ENCODE assay signal across 22 mouse cellular contexts in genomic region chr19:44193906-44194305, GRCm38 (mm10). TPM values are rescaled to one million over a fixed set of nuclear protein-coding genes. Genes with fewer than 3 reads are reported as not detected.
DNase-seq lines count a peak whose midpoint lies in the region; ATAC-seq and TF ChIP-seq lines count a peak whose summit lies in the region.
"Had no signal": no experiment of that assay in that cellular context is flagged by ENCODE, and none has a peak within 500 bp of the region (broad histone marks: within the 10 kb centered on the region; RNA-seq: fewer than 3 reads in every experiment).

No protein-coding gene starts in this region.

- no peak for TF ChIP-seq CTCF in lung, postnatal 0 days (IDR thresholded peaks at IDR 0.05)

- WGBS in heart, embryonic 10.5 days, result 77% methylated on average over 7 of the region's 7 CpGs
- WGBS in lung, postnatal 0 days, result 42% methylated on average over 7 of the region's 7 CpGs

- no peak overlapping the region for H3K4me2 ChIP-seq in lung, postnatal 0 days (replicated peaks; ENCODE audit: low read depth, low read length)
- H3K4me2 ChIP-seq: embryonic facial prominence, embryonic 13.5 days; hindbrain, embryonic 15.5 days had no signal

- no peaks in the 10 kb centered on the region for H3K9me3 ChIP-seq in heart, embryonic 10.5 days
- no peaks in the 10 kb centered on the region for H3K9me3 ChIP-seq in megakaryocyte, embryonic 14.5 days
- H3K9me3 ChIP-seq in lung, postnatal 0 days (ENCODE audit: low read length), result no peaks in the 10 kb centered on the region
- H3K9me3 ChIP-seq: embryonic facial prominence, embryonic 13.5 days; forebrain, embryonic 10.5 days; hindbrain, embryonic 15.5 days had no signal

- peak; percentile 77 for TF ChIP-seq EP300 in lung, postnatal 0 days (IDR thresholded peaks at IDR 0.05)

- H3K4me1 ChIP-seq in heart, embryonic 10.5 days, result no peaks in the 10 kb centered on the region
- peaks cover 87% of the 10 kb centered on the region for H3K4me1 ChIP-seq in megakaryocyte, embryonic 14.5 days
- H3K4me1 ChIP-seq in lung, postnatal 0 days (ENCODE audit: insufficient read depth, low read depth, low read length), result no peaks in the 10 kb centered on the region
- H3K4me1 ChIP-seq: embryonic facial prominence, embryonic 13.5 days; hindbrain, embryonic 15.5 days had no signal

- no peak for ATAC-seq in megakaryocyte, adult 5-6 weeks (ENCODE audit: poor library complexity, severe bottlenecking)
- ATAC-seq in lung, postnatal 0 days, result peak; percentile 94
- ATAC-seq: CD4-positive, CD25-positive, alpha-beta regulatory T cell, adult 4 months had no signal

- DNase-seq in heart, adult 8-10 months (ENCODE audit: low spot score), result peak; percentile 5
- no peak for DNase-seq in heart, embryonic 10.5 days (ENCODE audit: low spot score)
- peak; percentile 87 for DNase-seq in lung, postnatal 0 days (ENCODE audit: low spot score)
- no peak for DNase-seq in frontal cortex, adult 2 months (ENCODE audit: extremely low spot score in 1 of 2, low spot score in 1 of 2)
- no peak for DNase-seq in right cerebral cortex, postnatal 10 days (ENCODE audit: low spot score in 2 of 2)
- DNase-seq: adrenal gland, postnatal 10 days; cerebellum, adult 11 months; gastrocnemius, postnatal 25 days; midbrain, embryonic 14.5 days; right cerebral cortex, postnatal 25 days had no signal

- no peak overlapping the region for H3K9ac ChIP-seq in lung, postnatal 0 days (replicated peaks; ENCODE audit: low read depth)
- H3K9ac ChIP-seq: embryonic facial prominence, embryonic 13.5 days; hindbrain, embryonic 15.5 days had no signal

- H3K4me3 ChIP-seq in heart, embryonic 10.5 days, result no peak overlapping the region
- peak overlapping the region; percentile 8 for H3K4me3 ChIP-seq in megakaryocyte, embryonic 14.5 days (replicated peaks)
- H3K4me3 ChIP-seq in lung, postnatal 0 days (ENCODE audit: low read depth, low read length), result no peak overlapping the region
- H3K4me3 ChIP-seq: embryonic facial prominence, embryonic 13.5 days; forebrain, embryonic 10.5 days; hindbrain, embryonic 15.5 days had no signal

- H3K36me3 ChIP-seq in heart, embryonic 10.5 days, result no peaks in the 10 kb centered on the region
- H3K36me3 ChIP-seq in megakaryocyte, embryonic 14.5 days (replicated peaks; ENCODE audit: low read length), result no peaks in the 10 kb centered on the region
- no peaks in the 10 kb centered on the region for H3K36me3 ChIP-seq in lung, postnatal 0 days (ENCODE audit: insufficient read depth, low read length)
- H3K36me3 ChIP-seq: embryonic facial prominence, embryonic 13.5 days; forebrain, embryonic 10.5 days; hindbrain, embryonic 15.5 days had no signal

- H3K27ac ChIP-seq in heart, embryonic 10.5 days, result no peak overlapping the region
- no peak overlapping the region; the same call in 1 of the 2 replicates for H3K27ac ChIP-seq in lung, postnatal 0 days (ENCODE audit: low read length)
- H3K27ac ChIP-seq: embryonic facial prominence, embryonic 13.5 days; forebrain, embryonic 10.5 days; hindbrain, embryonic 15.5 days; macrophage had no signal

- peaks cover 14% of the 10 kb centered on the region; the same call in 1 of the 2 replicates for H3K27me3 ChIP-seq in heart, embryonic 10.5 days (ENCODE audit: insufficient read depth, poor library complexity, severe bottlenecking)
- H3K27me3 ChIP-seq in megakaryocyte, embryonic 14.5 days (replicated peaks), result peaks cover 30% of the 10 kb centered on the region
- no peaks in the 10 kb centered on the region for H3K27me3 ChIP-seq in lung, postnatal 0 days (replicated peaks; ENCODE audit: insufficient read depth, low read length)
- H3K27me3 ChIP-seq: embryonic facial prominence, embryonic 13.5 days; hindbrain, embryonic 15.5 days had no signal

RNA-seq across cellular contexts. Expression of gene Pkd2l1, which starts 1.7 kb away (rescaled TPM):
- not detected for total RNA-seq in heart, adult 8-10 months (2022)
- not detected in 2 replicates for polyA plus RNA-seq in heart, embryonic 10.5 days (2016; fragmentation: Nextera tagmentation; extraction: Ambion mirVana)
- polyA plus RNA-seq in megakaryocyte, embryonic 14.5 days (2012; ENCODE audit: insufficient read depth, low replicate concordance), result 0.11 TPM in 1 of 2 replicates, not detected in the other
- not detected in 2 replicates for total RNA-seq in megakaryocyte, adult 5-6 weeks (2015)
- total RNA-seq in megakaryocyte, adult 5-6 weeks (2017), result not detected in 2 replicates
- polyA plus RNA-seq in lung, postnatal 0 days (2015; fragmentation: Nextera tagmentation; extraction: Ambion mirVana), result 0.04 and 0.05 TPM in 2 replicates
- 0.80 and 0.97 TPM in 2 replicates for polyA plus RNA-seq in frontal cortex, adult 2 months (2012; rRNA removed)
- total RNA-seq: adrenal gland, postnatal 10 days; gastrocnemius, postnatal 25 days; liver, adult 2 months; MEL had no signal
- polyA plus RNA-seq: CD4-positive, CD25-positive, alpha-beta regulatory T cell, adult 4 months; embryonic facial prominence, embryonic 13.5 days; heart, embryonic 16.5 days; liver, adult 2 months; macrophage; midbrain, embryonic 14.5 days; urinary bladder, adult 2 months had no signal

RNA-seq across cellular contexts. Expression of gene Scd3, which starts 9.2 kb away (rescaled TPM):
- total RNA-seq in heart, adult 8-10 months (2022), result under 1 TPM in 2 of 4 experiments, not detected in 2; 0.19 to 0.35 TPM
- polyA plus RNA-seq in heart, embryonic 10.5 days (2016; fragmentation: Nextera tagmentation; extraction: Ambion mirVana), result 0.15 and 0.64 TPM in 2 replicates
- polyA plus RNA-seq in megakaryocyte, embryonic 14.5 days (2012; ENCODE audit: insufficient read depth, low replicate concordance), result not detected in 2 replicates
- total RNA-seq in megakaryocyte, adult 5-6 weeks (2015), result not detected in 2 replicates
- 0.04 TPM in 1 of 2 replicates, not detected in the other for total RNA-seq in megakaryocyte, adult 5-6 weeks (2017)
- polyA plus RNA-seq in lung, postnatal 0 days (2015; fragmentation: Nextera tagmentation; extraction: Ambion mirVana), result 0.50 and 0.60 TPM in 2 replicates
- 3.1 and 3.2 TPM in 2 replicates for polyA plus RNA-seq in frontal cortex, adult 2 months (2012; rRNA removed)
- total RNA-seq: gastrocnemius, postnatal 25 days; liver, adult 2 months had no signal
- polyA plus RNA-seq: CD4-positive, CD25-positive, alpha-beta regulatory T cell, adult 4 months; large intestine, adult 2 months; macrophage had no signal

RNA-seq across cellular contexts. Expression of gene Bloc1s2, which starts 47.7 kb away (rescaled TPM):
- total RNA-seq in heart, adult 8-10 months (2022), result 10 to 100 TPM; 14.1 to 21.6 (median 18.3) TPM
- 69.0 and 91.3 TPM in 2 replicates for polyA plus RNA-seq in heart, embryonic 10.5 days (2016; fragmentation: Nextera tagmentation; extraction: Ambion mirVana)
- 29.4 and 133 TPM in 2 replicates for polyA plus RNA-seq in megakaryocyte, embryonic 14.5 days (2012; ENCODE audit: insufficient read depth, low replicate concordance)
- 145 and 151 TPM in 2 replicates for total RNA-seq in megakaryocyte, adult 5-6 weeks (2015)
- total RNA-seq in megakaryocyte, adult 5-6 weeks (2017), result 55.1 and 81.9 TPM in 2 replicates
- polyA plus RNA-seq in lung, postnatal 0 days (2015; fragmentation: Nextera tagmentation; extraction: Ambion mirVana), result 62.0 and 63.5 TPM in 2 replicates
- 77.2 and 82.6 TPM in 2 replicates for polyA plus RNA-seq in frontal cortex, adult 2 months (2012; rRNA removed)

RNA-seq across cellular contexts. Expression of gene Cwf19l1, which starts 58.2 kb away (rescaled TPM):
- total RNA-seq in heart, adult 8-10 months (2022), result 10 to 100 TPM in 1 of 4 experiments, 1 to 10 TPM in 3; 7.3 to 10.3 (median 9.0) TPM
- polyA plus RNA-seq in heart, embryonic 10.5 days (2016; fragmentation: Nextera tagmentation; extraction: Ambion mirVana), result 21.9 and 23.8 TPM in 2 replicates
- polyA plus RNA-seq in megakaryocyte, embryonic 14.5 days (2012; ENCODE audit: insufficient read depth, low replicate concordance), result 2.3 and 3.5 TPM in 2 replicates
- 16.8 and 17.0 TPM in 2 replicates for total RNA-seq in megakaryocyte, adult 5-6 weeks (2015)
- 19.0 and 30.9 TPM in 2 replicates for total RNA-seq in megakaryocyte, adult 5-6 weeks (2017)
- polyA plus RNA-seq in lung, postnatal 0 days (2015; fragmentation: Nextera tagmentation; extraction: Ambion mirVana), result 14.2 and 18.5 TPM in 2 replicates
- polyA plus RNA-seq in frontal cortex, adult 2 months (2012; rRNA removed), result 22.5 and 24.6 TPM in 2 replicates

Comparison
In these comparisons a context has a peak if more than half of its experiments do, and no peak if none do; other contexts are left out.
1. DNase-seq: peak in heart, adult 8-10 months (single experiment) and lung, postnatal 0 days (single experiment); none in heart, embryonic 10.5 days (single experiment), frontal cortex, adult 2 months (0 of 2) and right cerebral cortex, postnatal 10 days (0 of 2).